Mouse (Mus musculus): ENCODE results near the gene Olfr370.

Olfr370 gene

GRCm38 (mm10) chr8:83575561-83576515 is 40.3 kb downstream of the Olfr370 start:
- in situ Hi-C loops (cut with MboI; ENCODE audit: unreplicated experiment in 2 of 2): no loop called here

- in situ Hi-C loops (cut with MboI; ENCODE audit: unreplicated experiment in 2 of 2): no loop called here
Observed at GRCm38 (mm10) chr8:83576516-83576895, 40.9 kb downstream of the Olfr370 start.

- in situ Hi-C loops (cut with MboI; ENCODE audit: unreplicated experiment in 2 of 2): no loop called here
Observed at GRCm38 (mm10) chr8:83576921-83577320, 41.3 kb downstream of the Olfr370 start.

- in situ Hi-C loops (cut with MboI; ENCODE audit: unreplicated experiment in 2 of 2): no loop called here
Observed at GRCm38 (mm10) chr8:83577384-83577791, 41.8 kb downstream of the Olfr370 start.

- in situ Hi-C loops (cut with MboI; ENCODE audit: unreplicated experiment in 2 of 2): no loop called here
Observed at GRCm38 (mm10) chr8:83578131-83579055, 42.8 kb downstream of the Olfr370 start.

GRCm38 (mm10) chr8:83579676-83580075 is 44.1 kb downstream of the Olfr370 start:
- in situ Hi-C loops (cut with MboI; ENCODE audit: unreplicated experiment in 2 of 2): no loop called here

- in situ Hi-C loops (cut with MboI; ENCODE audit: unreplicated experiment in 2 of 2): no loop called here
Observed at GRCm38 (mm10) chr8:83580826-83581225, 45.2 kb downstream of the Olfr370 start.

- in situ Hi-C loops (cut with MboI; ENCODE audit: unreplicated experiment in 2 of 2): no loop called here
Observed at GRCm38 (mm10) chr8:83582226-83582625, 46.6 kb downstream of the Olfr370 start.

- in situ Hi-C loops (cut with MboI; ENCODE audit: unreplicated experiment in 2 of 2): no loop called here
Observed at GRCm38 (mm10) chr8:83583236-83583635, 47.7 kb downstream of the Olfr370 start.

- in situ Hi-C loops (cut with MboI; ENCODE audit: unreplicated experiment in 2 of 2): no loop called here
Observed at GRCm38 (mm10) chr8:83584771-83585170, 49.2 kb downstream of the Olfr370 start.

- in situ Hi-C loops (cut with MboI; ENCODE audit: unreplicated experiment in 2 of 2): no loop called here
Observed at GRCm38 (mm10) chr8:83585333-83585732, 49.8 kb downstream of the Olfr370 start.

GRCm38 (mm10) chr8:83587644-83588043 is 52.1 kb downstream of the Olfr370 start:
- in situ Hi-C loops (cut with MboI; ENCODE audit: unreplicated experiment in 2 of 2): no loop called here

GRCm38 (mm10) chr8:83588886-83589285 is 53.3 kb downstream of the Olfr370 start:
- in situ Hi-C loops (cut with MboI; ENCODE audit: unreplicated experiment in 2 of 2): no loop called here

- in situ Hi-C loops (cut with MboI; ENCODE audit: unreplicated experiment in 2 of 2): loop anchor here (10.0 kb wide), 4 partner anchors 146 to 496 kb away; partner anchors contain the start of genes Gm10645 (in 1 of the 2) and Tbc1d9 (in 1 of the 2)
Observed at GRCm38 (mm10) chr8:83590488-83591023, 55.0 kb downstream of the Olfr370 start.

GRCm38 (mm10) chr8:83592682-83593081 is 57.1 kb downstream of the Olfr370 start:
- in situ Hi-C loops (cut with MboI; ENCODE audit: unreplicated experiment in 2 of 2): loop anchor here (10.0 kb wide), 4 partner anchors 148 to 498 kb away; partner anchors contain the start of genes Gm10645 (in 1 of the 2) and Tbc1d9 (in 1 of the 2)

- in situ Hi-C loops (cut with MboI; ENCODE audit: unreplicated experiment in 2 of 2): loop anchor here (10.0 kb wide), 4 partner anchors 149 to 499 kb away; partner anchors contain the start of genes Gm10645 (in 1 of the 2) and Tbc1d9 (in 1 of the 2)
Observed at GRCm38 (mm10) chr8:83593325-83594166, 58.0 kb downstream of the Olfr370 start.

GRCm38 (mm10) chr8:83594167-83595049 is 58.8 kb downstream of the Olfr370 start:
- in situ Hi-C loops (cut with MboI; ENCODE audit: unreplicated experiment in 2 of 2): loop anchor here (5.0 to 10.0 kb wide), 5 partner anchors 142 to 500 kb away; partner anchors contain the start of genes Gm10645 (in 1 of the 2) and Tbc1d9 (in 1 of the 2)
